Mouse (Mus musculus): ENCODE measurements around the gene Celsr2. TPM values are rescaled to one million over a fixed set of nuclear protein-coding genes. Genes with fewer than 3 reads are reported as not detected.

The Celsr2 gene
- polyA plus RNA-seq, 1 experiment from 2014 or later = 12.4 TPM

DNA sequence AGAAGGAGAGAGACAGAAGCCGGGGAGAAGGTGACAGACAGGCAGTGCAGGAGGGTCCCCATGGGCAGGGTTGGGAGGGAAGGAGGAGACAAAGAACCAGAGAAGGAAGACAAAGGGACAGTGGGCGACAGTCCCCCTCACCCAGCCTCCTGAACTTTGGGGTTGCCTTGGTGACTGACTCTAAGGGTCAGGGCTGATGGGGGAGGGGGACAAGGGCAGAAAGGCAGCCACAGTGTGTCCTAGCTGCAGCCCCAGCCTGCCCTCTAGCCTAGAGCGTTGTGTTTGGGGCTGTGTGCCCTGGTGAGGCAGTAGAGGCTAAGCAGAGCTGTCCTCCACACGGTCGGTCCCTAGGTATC, 5.0 kb downstream of the Celsr2 start:
- Histone ChIP-seq H3K4me3 (ENCODE audit: low read depth, low read length) (no peak overlapping the region), H3K27me3 (ENCODE audit: control insufficient read depth, insufficient read depth, low read length) (no peaks in the 10 kb centered on the region), H3K9me3 (replicated peaks; ENCODE audit: control insufficient read depth, low read length) (peaks cover 3% of the 10 kb centered on the region; the same call in 1 of the 2 replicates), H3K36me3 (replicated peaks; ENCODE audit: control insufficient read depth, insufficient read depth, low read depth, low read length) (peaks cover 4% of the 10 kb centered on the region), H3K9ac (replicated peaks; ENCODE audit: low read length) (peak overlapping the region; percentile 53), H3K27ac (replicated peaks; ENCODE audit: low read depth, low read length) (peak overlapping the region; percentile 42), H3K4me2 (ENCODE audit: low read depth, low read length) (peak overlapping the region; percentile 32; the same call in 1 of the 2 replicates), H3K4me1 (ENCODE audit: control insufficient read depth, insufficient read depth, low read length) (peaks cover 5% of the 10 kb centered on the region; the same call in 1 of the 2 replicates)
- DNase-seq (ENCODE audit: low spot score) (no peak), ATAC-seq (replicated peaks; ENCODE audit: insufficient number of reproducible peaks, low FRiP score, low TSS enrichment, low read depth) (peak; percentile 53)
- WGBS = 15% methylated on average over 5 of the region's 5 CpGs

DNA sequence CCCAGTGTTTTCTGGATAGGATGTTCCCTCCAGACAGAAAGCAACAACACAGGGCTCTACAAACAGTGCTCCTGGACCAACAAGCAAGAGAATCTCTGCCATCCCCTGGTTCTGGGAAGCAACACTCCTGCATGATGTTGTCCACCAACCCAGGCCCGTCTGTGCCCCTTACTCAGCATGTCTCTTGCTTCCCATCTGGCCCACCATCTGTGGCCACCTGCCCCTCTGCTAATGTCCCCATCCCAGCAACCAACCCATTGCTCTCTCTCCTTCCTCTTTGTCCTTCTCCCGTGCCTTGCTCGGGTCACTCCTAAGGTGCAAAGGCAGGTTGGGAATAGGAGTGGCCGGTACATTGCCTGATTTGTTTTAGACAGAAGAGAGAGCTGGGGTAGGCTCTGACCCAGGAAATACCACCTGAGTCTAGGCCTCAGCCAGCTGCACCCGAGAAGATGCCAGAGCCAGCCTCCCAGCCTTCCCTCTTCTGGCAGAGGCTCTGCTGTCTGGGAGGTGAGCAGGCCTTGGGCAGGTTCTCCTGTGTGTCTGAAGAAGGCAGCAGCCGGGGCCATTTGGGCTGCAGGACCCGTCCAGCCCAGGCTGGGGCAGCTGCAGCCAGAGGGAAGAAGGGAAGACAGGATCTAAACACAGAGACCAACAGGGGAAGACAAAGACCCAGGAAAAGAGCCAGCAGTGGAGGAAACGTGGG, 5.5 kb downstream of the Celsr2 start:
- Histone ChIP-seq H3K4me2 (ENCODE audit: low read depth, low read length) (peak overlapping the region; percentile 19), H3K36me3 (replicated peaks; ENCODE audit: control insufficient read depth, insufficient read depth, low read depth, low read length) (peaks cover 4% of the 10 kb centered on the region), H3K4me3 (ENCODE audit: low read depth, low read length) (no peak overlapping the region), H3K4me1 (ENCODE audit: control insufficient read depth, insufficient read depth, low read length) (peaks cover under 1% of the 10 kb centered on the region; the same call in 1 of the 2 replicates), H3K9me3 (replicated peaks; ENCODE audit: control insufficient read depth, low read length) (peaks cover 3% of the 10 kb centered on the region; the same call in 1 of the 2 replicates), H3K9ac (replicated peaks; ENCODE audit: low read length) (peak overlapping the region; percentile 53), H3K27me3 (ENCODE audit: control insufficient read depth, insufficient read depth, low read length) (no peaks in the 10 kb centered on the region), H3K27ac (replicated peaks; ENCODE audit: low read depth, low read length) (peak overlapping the region; percentile 42)
- DNase-seq (ENCODE audit: low spot score) (no peak), ATAC-seq (replicated peaks; ENCODE audit: insufficient number of reproducible peaks, low FRiP score, low TSS enrichment, low read depth) (no peak)
- 47% methylated on average over 8 of the region's 8 CpGs for WGBS

GRCm38 (mm10) chr3:108408517-108409008, 6.8 kb downstream of the Celsr2 start:
- Histone ChIP-seq H3K9ac (replicated peaks; ENCODE audit: low read length) (no peak overlapping the region), H3K4me1 (ENCODE audit: control insufficient read depth, insufficient read depth, low read length) (no peaks in the 10 kb centered on the region; the same call in 1 of the 2 replicates), H3K4me3 (ENCODE audit: low read depth, low read length) (no peak overlapping the region), H3K36me3 (replicated peaks; ENCODE audit: control insufficient read depth, insufficient read depth, low read depth, low read length) (peaks cover 4% of the 10 kb centered on the region), H3K9me3 (replicated peaks; ENCODE audit: control insufficient read depth, low read length) (no peaks in the 10 kb centered on the region; the same call in 1 of the 2 replicates), H3K27me3 (ENCODE audit: control insufficient read depth, insufficient read depth, low read length) (no peaks in the 10 kb centered on the region), H3K27ac (replicated peaks; ENCODE audit: low read depth, low read length) (no peak overlapping the region), H3K4me2 (ENCODE audit: low read depth, low read length) (no peak overlapping the region)
- ATAC-seq (replicated peaks; ENCODE audit: insufficient number of reproducible peaks, low FRiP score, low TSS enrichment, low read depth) = no peak
- DNase-seq (ENCODE audit: low spot score) = no peak
- WGBS = 94% methylated on average over 8 of the region's 8 CpGs

GRCm38 (mm10) chr3:108406306-108406885, 9.0 kb downstream of the Celsr2 start:
- WGBS = 90% methylated on average over 24 of the region's 24 CpGs
- H3K9me3 ChIP-seq (replicated peaks; ENCODE audit: control insufficient read depth, low read length) = no peaks in the 10 kb centered on the region
- H3K4me3 ChIP-seq (ENCODE audit: low read depth, low read length) = no peak overlapping the region
- H3K4me1 ChIP-seq (ENCODE audit: control insufficient read depth, insufficient read depth, low read length) = no peaks in the 10 kb centered on the region; the same call in 1 of the 2 replicates
- ATAC-seq (replicated peaks; ENCODE audit: insufficient number of reproducible peaks, low FRiP score, low TSS enrichment, low read depth) (no peak), DNase-seq (ENCODE audit: low spot score) (no peak)
- H3K9ac ChIP-seq (replicated peaks; ENCODE audit: low read length) = no peak overlapping the region
- no peaks in the 10 kb centered on the region; the same call in 1 of the 2 replicates for H3K36me3 ChIP-seq (replicated peaks; ENCODE audit: control insufficient read depth, insufficient read depth, low read depth, low read length)
- H3K27me3 ChIP-seq (ENCODE audit: control insufficient read depth, insufficient read depth, low read length) = no peaks in the 10 kb centered on the region
- H3K4me2 ChIP-seq (ENCODE audit: low read depth, low read length) = no peak overlapping the region
- no peak overlapping the region for H3K27ac ChIP-seq (replicated peaks; ENCODE audit: low read depth, low read length)

DNA sequence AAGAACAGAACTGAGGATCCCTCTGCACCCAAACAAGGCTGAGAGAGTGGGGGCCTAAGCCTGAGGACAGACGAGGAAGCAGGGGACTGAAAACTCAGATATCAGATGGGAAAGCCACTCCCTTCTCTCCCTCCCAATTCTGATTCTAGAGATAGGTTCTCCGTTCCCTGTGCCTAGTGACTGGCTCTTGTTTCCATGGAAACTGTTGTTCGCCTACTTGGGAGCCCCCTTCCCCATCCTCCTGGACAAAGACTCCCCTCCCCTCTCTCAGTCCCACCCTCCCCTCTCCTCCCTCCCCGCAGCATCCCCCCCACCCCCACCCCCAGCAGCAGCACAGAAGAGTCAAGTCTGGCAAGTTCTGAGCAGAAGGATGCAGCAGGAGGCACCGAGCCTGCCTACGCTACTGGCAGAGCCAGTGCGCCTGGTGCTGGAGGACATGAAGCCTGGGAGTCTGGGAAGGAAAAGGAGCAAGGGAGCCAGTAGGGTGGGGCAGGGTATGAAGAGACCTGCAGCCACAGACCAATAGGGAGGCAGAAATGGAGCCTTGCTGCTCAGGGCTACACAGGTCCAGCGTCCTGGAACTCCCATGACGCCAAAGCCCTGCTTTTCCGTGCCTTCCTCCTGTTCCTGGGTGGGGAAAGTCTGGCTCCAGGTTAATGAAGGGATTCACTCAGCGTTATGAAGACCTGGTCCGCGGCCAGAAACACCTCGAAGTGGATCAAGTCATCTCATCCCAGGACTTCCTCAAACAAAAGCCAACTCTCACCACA, 9.6 kb downstream of the Celsr2 start:
- 36% methylated on average over 14 of the region's 14 CpGs for WGBS
- no peaks in the 10 kb centered on the region for H3K9me3 ChIP-seq (replicated peaks; ENCODE audit: control insufficient read depth, low read length)
- no peaks in the 10 kb centered on the region for H3K27me3 ChIP-seq (ENCODE audit: control insufficient read depth, insufficient read depth, low read length)
- 0 out of 2 replicates have a peak overlapping the region, but pooled peaks have one; percentile 20 for H3K27ac ChIP-seq (replicated peaks; ENCODE audit: low read depth, low read length)
- no peak overlapping the region for H3K9ac ChIP-seq (replicated peaks; ENCODE audit: low read length)
- DNase-seq (ENCODE audit: low spot score) (no peak), ATAC-seq (replicated peaks; ENCODE audit: insufficient number of reproducible peaks, low FRiP score, low TSS enrichment, low read depth) (no peak)
- no peak overlapping the region for H3K4me2 ChIP-seq (ENCODE audit: low read depth, low read length)
- no peaks in the 10 kb centered on the region for H3K4me1 ChIP-seq (ENCODE audit: control insufficient read depth, insufficient read depth, low read length)
- no peak overlapping the region for H3K4me3 ChIP-seq (ENCODE audit: low read depth, low read length)
- H3K36me3 ChIP-seq (replicated peaks; ENCODE audit: control insufficient read depth, insufficient read depth, low read depth, low read length) = no peaks in the 10 kb centered on the region; the same call in 1 of the 2 replicates

- Histone ChIP-seq H3K27me3 (ENCODE audit: control insufficient read depth, insufficient read depth, low read length) (no peaks in the 10 kb centered on the region), H3K9ac (replicated peaks; ENCODE audit: low read length) (no peak overlapping the region), H3K27ac (replicated peaks; ENCODE audit: low read depth, low read length) (no peak overlapping the region), H3K4me3 (ENCODE audit: low read depth, low read length) (no peak overlapping the region), H3K4me2 (ENCODE audit: low read depth, low read length) (no peak overlapping the region), H3K4me1 (ENCODE audit: control insufficient read depth, insufficient read depth, low read length) (no peaks in the 10 kb centered on the region), H3K36me3 (replicated peaks; ENCODE audit: control insufficient read depth, insufficient read depth, low read depth, low read length) (no peaks in the 10 kb centered on the region; the same call in 1 of the 2 replicates), H3K9me3 (replicated peaks; ENCODE audit: control insufficient read depth, low read length) (no peaks in the 10 kb centered on the region)
- DNase-seq (ENCODE audit: low spot score) = no peak
- ATAC-seq (replicated peaks; ENCODE audit: insufficient number of reproducible peaks, low FRiP score, low TSS enrichment, low read depth) = no peak
- WGBS = 90% methylated on average over 15 of the region's 15 CpGs
Observed at GRCm38 (mm10) chr3:108402528-108402920, 12.8 kb downstream of the Celsr2 start.

- Histone ChIP-seq H3K4me2 (ENCODE audit: low read depth, low read length) (no peak overlapping the region), H3K36me3 (replicated peaks; ENCODE audit: control insufficient read depth, insufficient read depth, low read depth, low read length) (no peaks in the 10 kb centered on the region; the same call in 1 of the 2 replicates), H3K27ac (replicated peaks; ENCODE audit: low read depth, low read length) (no peak overlapping the region), H3K27me3 (ENCODE audit: control insufficient read depth, insufficient read depth, low read length) (no peaks in the 10 kb centered on the region), H3K9me3 (replicated peaks; ENCODE audit: control insufficient read depth, low read length) (no peaks in the 10 kb centered on the region), H3K9ac (replicated peaks; ENCODE audit: low read length) (no peak overlapping the region; the same call in 1 of the 2 replicates), H3K4me3 (ENCODE audit: low read depth, low read length) (no peak overlapping the region), H3K4me1 (ENCODE audit: control insufficient read depth, insufficient read depth, low read length) (no peaks in the 10 kb centered on the region)
- DNase-seq (ENCODE audit: low spot score) = peak; percentile 92
- peak; percentile 73 for ATAC-seq (replicated peaks; ENCODE audit: insufficient number of reproducible peaks, low FRiP score, low TSS enrichment, low read depth)
- WGBS = 40% methylated on average over 22 of the region's 22 CpGs
Observed at GRCm38 (mm10) chr3:108401692-108402527, 13.4 kb downstream of the Celsr2 start.

Measured in embryonic facial prominence, embryonic 11.5 days (tissue).